Mouse (Mus musculus): ENCODE measurements at regions not wholly inside any gene's neighbourhood (a gene's known extent, or its start where the extent isn't known, plus 50 kb on each side); places are given as distances from the start of the nearest gene placed in this dataset.
A peak's percentile ranks its signal among the peaks of the same experiment; 100 is the strongest.

DNA sequence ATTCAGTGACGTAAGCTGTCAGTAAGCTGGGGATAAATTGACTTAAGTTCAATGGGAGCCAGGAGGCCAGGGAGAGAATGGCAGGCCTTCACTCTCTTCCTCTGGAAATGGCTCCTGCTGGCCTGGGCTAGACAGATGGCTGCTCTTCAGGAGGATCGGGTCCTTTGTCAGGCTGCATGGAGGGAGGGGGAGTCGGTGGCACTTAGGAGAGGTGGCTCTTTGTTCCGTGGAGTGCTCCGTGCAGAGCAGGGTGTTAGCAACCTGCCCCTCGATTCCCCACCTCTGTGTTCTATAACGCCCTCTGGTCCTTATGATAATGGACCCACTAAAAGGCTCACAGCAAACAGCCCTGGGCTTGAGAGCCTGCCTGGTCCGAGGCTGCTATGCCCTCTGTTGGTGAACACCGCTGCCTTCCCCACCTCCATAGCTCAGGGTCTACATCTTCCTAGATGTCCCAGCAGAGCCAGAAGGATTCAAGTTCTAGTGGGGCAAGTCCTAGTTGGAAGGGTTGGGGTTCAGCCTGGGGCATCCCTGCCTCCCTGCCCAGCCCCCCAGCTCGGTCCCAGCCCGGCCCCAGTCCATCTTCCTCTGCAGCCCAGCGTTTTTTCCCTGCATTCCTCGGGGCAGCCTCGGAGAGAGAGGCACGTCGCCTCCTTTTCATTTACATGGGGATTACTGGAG lies 232.1 kb upstream of the 4930535I16Rik start:
- DNase-seq = no peak

DNA sequence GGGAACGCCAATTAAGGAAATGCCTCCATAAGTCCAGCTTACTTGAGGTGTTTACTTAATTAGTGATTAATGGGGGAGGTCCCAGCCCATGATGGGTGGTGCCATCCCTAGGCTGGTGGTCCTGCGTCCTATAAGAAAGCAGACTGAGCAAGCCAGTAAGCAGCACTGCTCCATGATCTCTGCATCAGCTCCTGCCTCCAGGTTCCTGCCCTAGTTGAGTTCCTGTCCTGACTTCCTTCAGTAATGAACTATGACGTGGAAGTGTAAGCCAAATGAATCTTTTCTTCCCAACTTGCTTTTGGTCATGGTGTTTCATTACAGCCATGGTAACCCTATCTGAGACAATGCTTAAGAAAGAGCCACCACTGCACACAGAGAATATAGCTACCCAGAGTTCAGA lies 231.2 kb upstream of the 4930535I16Rik start:
- no peak for DNase-seq

DNA sequence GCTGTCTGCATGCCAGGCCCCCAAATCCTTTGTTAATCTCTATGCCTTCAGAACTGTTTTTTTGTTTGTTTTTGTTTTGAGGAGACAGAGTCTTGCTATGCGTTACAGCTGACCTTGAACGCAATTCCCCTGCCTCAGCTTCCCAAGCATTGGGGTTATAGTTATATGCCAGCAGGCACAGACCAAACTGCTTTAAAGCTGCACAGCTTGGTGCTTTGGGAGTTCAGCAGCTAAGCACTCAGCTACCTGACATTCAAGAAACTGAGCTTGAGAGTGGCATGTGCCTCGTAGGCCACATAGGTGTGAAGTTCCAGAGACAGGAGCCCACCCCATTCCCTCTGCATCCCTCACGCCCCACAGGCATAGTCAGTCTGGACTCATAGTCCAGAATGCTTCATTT lies 229.5 kb upstream of the 4930535I16Rik start:
- DNase-seq = no peak

DNA sequence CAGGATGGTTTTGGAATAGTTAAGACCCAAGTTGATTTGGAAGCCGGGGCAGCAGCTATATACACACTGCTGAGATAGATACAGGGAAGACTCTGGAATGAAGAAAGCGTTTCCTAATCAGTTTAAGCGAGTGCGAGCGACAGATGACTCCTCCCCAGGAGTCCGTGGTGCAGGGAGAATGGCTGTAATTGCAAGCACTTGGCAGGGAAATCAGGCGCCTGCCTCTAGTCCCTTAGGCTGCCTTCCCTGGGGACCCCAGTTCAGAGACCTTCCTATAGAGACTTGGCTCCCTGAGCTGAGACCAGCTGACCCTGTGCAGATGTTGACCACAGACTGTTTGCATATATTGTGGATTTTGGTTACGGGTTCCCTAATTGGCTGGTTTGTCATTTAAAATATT lies 228.3 kb upstream of the 4930535I16Rik start:
- DNase-seq = no peak

DNA sequence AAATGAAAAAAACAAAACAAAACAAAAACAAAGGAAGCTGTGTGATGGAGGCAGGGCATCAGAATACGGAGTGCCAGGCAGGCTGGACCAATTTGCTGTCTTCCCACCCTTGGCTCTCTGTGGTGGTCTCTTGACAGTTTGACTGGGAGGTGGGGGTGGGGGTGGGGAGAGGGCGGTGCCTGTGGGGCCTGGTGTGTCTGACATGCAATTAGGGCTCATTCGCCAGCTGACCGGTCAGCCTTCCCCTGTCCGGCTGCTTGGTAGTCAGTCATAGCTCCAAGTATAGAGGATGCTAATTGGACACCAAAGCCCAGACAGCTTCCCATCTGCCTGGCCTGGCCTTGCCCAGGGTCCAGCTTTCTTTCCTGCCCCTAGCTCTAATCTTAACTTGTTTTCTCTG lies 225.8 kb upstream of the 4930535I16Rik start:
- no peak for DNase-seq

DNA sequence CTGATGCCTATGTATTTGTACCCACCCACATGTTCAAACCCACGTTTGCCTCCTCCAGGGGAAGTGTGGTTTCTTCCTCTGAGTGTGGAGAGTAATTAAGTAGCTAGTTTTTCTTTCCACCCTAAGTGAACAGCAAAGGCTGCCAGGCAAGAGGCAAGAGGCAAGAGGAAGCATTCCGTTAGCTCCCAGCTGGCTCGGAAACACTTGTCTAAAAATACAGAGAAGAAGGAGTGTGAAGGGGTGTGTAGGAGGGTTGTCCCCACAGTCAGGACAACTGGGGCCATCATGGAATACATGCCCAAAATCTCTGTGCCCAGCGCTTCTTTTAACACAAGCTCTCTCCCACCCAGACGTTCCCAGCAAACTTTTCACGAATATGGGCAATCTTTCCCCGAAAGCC lies 225.4 kb upstream of the 4930535I16Rik start:
- no peak for DNase-seq

DNA sequence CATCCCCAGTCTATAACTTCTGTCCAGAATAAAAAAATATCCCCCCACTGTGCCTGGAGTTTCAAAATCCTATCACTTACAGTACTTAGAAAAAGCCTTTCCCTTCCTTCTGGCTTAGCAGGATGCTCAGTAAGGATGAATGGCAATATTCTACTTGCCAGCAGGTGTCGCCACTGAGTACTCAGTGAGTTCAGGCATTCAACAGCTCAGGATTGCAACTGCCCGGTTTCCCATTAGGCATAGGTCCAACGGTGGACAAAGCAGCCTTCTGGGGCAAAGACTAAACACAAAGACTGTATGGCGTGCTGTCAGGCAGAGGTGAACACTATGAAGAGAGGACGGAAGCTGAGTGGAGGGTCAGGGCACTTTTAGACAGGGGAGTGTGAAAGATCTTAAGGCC lies 224.3 kb upstream of the 4930535I16Rik start:
- peak; percentile 62 for DNase-seq

DNA sequence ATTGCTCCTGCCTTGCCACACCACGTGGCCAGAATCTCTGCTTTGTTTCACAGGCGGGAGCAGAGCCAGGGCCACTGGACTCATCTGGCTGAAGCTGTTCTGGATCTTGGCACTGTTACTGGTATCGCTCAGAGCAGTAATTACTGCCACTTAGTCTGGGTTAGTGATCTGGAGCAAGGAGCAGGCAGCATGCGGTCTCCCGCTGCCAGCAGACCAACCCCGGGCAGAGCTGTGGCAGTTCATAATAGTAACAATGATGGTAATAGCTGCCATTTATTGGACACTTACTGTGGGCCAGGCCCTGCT lies 217.3 kb upstream of the 4930535I16Rik start:
- DNase-seq = peak; percentile 75

DNA sequence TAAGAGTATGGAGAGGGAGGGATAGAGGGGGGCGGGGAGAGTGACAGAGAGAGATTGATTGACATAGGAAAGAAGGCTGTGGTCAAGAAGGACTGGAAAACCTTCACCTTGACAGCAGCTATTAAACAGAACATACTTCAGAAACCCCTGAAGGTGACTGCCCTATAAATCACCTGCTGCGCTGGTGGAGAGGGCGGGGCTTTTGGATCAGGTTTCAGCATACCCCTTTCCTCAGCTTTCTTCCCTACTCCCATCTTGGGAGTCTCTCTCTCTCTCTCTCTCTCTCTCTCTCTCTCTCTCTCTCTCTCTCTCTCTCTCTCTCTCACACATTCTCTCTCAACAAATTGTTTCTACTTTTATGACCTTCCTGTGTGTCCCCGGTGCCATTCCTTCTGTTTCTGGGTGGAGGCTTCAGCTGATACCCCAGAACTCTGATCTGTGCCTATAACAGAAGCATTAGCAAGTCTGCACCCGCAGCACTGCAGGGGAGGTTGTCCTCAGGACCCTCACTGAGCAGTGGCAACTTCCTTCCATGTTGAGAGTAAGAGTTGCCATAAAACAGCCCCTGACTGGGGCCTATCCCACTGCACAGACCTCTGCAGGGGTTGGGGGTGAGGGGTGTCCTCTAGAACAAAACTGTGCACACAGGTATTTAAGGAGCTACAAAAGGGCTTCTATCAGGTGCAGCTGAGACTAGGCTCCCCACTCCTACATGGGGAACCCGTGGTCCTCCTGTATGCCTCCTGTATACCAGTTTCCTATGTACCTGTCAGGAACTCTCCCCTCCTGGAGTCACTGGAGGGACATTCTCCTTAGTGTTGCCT lies 216.7 kb upstream of the 4930535I16Rik start:
- no peak for DNase-seq

DNA sequence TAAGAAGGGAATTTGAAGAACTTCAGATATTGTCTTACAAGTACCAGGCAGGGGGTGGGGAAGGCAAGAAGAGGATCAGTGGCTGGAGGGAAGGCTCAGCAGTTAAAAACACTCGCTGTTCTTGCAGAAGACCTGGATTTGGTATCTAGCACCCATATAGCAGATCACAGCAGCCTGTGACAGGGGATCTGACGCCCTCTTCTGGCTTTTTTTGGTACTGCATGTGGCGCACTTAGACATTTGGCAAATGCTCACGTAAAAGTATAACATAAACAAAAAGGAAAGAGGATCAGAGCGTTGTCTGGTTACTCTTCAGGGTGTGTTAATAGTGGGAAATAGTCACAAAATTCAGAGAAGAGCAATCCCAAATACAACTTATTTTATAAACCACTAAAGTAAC lies 213.1 kb upstream of the 4930535I16Rik start:
- DNase-seq = no peak

DNA sequence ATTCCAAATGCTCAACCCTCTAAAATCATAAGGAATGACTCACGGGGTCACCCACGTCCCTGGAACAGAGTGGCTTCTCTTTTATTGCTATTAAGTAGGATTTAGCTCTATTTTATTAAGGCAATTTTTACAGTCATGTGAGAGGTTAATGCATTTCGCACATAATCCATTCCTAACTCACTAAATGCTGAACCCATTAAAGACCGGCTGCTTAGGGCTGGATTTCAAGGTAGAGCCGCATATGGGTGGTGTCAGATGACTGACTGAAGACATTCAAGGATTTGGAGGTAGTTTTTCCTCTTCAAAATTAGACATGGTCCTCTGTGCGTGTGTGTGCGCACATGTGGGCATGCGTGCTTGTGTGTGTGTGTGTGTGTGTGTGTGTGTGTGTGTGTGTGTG lies 208.4 kb upstream of the 4930535I16Rik start:
- no peak for DNase-seq

DNA sequence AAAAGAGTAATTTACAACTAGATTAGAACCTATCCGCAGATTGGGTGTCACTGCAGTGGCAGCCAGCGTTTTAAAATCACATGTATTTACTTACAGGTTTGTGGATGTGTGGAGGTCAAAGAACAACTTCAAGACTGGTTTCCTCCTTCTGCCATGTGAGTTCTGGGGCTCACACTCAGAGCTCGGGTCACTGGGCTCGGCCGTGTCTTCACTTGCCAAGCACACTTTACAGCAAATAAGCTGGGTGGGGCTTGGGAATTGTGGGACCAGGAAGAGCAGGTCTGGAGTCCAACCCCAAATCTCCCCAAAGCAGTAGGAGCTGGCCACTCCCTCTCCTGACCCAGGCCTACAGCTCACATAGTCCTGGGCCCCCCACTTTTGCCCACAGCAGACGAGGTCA lies 202.5 kb upstream of the 4930535I16Rik start:
- no peak for DNase-seq

DNA sequence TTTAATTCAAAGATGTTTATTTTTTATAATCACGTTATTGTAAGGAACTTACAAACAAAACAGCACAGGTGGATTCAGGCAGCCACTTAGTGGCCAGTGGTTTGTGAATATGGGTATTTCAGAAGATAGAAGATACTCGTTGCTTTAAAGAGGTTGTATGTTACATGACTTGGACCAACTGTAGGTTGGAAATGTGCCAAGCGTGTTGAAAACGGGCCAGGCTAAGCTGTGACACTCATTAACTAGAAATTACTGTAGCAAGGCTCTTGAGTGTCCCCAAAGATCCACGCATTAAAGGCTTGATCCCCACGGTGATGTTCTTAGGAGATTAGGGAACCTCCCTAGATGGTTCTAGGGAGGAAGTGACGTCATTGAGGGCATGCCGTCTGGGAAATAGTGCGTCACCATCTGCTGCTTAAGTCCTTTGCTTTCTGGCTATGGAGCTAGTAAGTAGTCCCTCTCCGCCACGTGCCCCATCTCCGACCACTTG lies 196.1 kb upstream of the 4930535I16Rik start:
- DNase-seq = no peak

DNA sequence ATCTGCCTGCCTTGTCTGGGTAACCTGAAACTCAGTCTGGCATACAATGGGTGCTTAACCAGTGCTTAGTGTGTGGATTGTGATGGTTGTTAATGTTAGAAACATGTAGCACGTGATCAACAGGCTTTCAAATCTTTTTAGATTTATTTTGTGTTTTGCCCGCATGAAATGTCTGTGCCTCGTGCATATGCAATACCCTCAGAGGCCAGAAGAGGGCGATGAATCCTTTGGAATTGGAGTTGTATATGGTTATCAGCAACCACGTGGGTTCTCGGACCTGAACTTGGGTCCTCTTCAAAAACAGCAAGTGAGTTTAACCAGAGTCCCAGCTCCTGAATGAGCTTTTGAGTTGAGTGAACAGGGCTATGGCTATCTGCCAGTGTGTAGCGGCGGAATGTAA lies 192.9 kb upstream of the 4930535I16Rik start:
- DNase-seq = no peak

DNA sequence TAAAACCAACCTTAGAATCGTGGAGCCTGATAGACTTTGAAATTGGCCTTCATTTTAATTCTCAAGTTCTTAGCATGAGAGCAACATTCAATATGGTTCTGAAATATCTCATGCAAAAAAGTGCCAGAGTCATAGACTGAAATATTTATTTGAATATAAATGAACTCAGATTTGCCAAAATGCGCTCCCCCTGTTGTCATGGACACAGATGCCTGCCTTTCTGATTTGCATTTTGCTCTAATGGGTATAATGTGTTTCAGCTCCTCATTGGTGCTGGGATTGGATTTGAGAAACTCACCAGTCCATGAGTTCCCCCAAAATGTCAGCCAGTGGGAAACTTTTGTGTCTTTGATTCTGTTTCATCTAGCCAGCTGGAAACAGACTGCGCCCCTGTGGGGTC lies 191.5 kb upstream of the 4930535I16Rik start:
- DNase-seq = no peak

DNA sequence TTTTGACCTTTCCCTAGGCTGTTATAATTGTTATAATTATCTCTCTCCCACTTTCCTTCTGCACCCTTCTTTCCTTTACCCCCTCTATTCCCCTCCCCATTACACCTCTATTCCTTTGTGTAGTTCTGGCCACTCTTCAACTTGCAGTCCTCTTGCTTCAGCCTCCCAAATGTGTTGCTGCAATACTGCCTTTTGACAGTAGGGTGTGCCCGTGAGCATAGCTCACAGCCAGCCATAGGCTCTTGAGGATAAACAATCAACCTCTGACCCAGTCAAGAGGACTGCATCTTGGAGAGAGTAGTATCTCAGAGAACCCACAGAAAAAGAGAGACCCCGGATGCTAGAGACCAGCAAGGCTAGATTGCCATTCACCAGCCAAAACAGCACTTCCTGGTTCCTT lies 184.9 kb upstream of the 4930535I16Rik start:
- no peak for DNase-seq

DNA sequence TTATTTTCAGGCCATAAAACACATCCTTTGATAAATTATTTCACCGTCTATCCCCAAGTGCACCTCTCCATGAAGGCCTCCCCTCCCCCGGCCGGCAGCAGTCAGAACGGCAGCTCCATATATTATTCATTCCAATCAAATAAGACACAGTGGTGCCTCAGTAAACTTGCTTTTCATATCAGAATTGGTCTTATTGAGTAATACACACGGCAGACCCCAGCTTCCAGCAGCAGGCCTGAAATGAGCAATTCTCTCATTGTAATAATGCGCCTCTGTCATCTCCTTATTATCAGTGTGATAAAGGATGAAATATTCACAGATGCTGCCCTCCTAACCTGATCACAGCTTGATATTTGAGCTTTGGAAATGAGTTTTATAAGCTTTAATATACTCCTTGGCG lies 169.0 kb upstream of the 4930535I16Rik start:
- DNase-seq = no peak

DNA sequence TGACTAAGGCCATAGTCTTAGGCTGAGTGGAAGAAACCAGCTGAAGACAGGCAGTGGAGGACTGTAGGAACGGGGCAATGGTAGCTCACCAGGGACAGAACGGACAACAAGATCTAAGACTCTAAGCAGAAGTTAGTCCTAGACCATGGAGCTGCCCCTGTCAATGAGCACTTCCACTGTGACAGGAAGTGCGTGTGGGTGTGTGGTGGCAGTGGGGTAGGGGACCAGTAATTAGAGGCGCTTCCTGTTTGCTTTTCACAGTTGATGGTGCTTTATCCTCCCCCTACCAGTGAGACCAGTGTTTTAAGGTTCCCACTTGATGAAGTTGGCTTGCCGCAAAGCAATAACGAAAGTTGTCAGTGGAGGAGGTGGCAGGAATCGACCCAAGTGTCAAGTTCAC lies 168.4 kb upstream of the 4930535I16Rik start:
- no peak for DNase-seq

DNA sequence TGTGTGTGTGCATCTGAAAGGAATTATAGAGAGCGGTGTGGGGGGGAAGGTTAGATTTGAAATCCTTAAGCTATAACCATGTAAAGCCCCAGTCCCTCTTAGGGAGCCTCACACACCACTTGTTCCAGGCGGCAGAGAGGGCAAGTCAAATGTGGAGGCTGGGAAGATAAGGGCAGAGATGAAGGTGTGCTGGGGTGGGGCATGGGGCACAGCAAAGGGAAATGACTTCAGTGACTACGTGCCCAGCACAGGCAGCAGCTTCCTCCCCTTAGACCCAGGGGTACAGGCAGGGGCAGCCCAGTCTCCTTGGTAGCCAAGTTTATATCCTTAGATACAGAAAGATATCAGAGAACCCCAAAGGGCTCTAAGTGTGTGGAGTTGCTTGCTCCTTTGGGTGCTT lies 161.8 kb upstream of the 4930535I16Rik start:
- no peak for DNase-seq

DNA sequence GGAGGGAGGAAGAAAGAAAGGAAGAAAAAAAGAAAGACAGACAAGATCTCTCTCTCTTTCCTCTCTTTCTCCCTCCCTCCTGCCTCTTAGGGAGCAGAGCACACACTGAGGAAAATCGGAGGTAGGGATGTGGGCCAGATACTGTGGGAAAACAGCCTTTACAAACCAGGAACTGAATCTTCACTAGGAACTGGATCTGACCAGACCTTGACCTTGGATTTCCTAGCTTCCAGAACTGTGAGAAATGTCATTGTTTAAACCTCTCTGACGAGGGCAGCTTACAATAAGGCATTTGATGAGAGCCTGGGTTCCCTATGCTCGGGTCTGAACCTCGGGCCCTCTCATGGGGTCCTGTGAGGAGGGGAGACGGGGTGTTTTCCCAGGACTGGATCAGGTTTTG lies 157.7 kb upstream of the 4930535I16Rik start:
- no peak for DNase-seq

DNA sequence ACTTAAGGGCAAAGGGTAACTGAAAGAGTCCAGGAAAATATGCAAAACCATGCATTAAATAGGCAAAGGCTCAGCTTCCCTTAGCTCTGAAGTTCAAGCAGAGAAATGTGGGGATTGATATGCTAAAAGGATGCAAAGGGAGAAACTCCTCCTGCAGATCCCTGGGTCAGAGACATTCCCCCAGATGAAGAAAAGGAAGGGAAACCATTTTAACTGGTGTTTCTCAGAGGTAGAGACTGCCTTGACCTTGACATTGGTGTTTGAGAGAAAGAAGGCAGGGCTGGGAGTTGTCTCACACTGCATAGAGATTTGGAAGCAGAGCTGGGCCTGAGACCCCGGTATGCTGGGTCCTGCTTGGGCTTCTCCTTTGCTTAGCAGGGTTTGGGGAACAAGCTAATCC lies 155.8 kb upstream of the 4930535I16Rik start:
- DNase-seq = no peak

DNA sequence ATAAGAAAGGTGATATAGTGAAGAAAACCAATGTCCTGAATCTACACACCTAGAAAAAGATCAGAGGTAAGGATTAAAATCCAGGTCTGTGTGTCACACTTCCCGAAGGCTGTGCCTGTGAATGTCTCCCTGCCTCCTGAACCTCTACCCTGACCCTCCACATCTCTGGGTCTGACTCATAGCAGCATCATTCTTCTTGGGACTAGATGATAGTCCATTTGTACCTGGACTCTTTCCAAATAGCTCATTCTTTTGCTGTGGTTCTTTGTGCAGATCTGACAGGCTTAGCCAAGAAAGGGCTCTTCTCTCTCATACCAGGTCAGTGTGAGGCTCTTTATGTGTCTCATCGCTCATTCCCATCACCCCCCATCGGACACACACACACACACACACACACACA lies 146.8 kb upstream of the 4930535I16Rik start:
- DNase-seq = no peak

DNA sequence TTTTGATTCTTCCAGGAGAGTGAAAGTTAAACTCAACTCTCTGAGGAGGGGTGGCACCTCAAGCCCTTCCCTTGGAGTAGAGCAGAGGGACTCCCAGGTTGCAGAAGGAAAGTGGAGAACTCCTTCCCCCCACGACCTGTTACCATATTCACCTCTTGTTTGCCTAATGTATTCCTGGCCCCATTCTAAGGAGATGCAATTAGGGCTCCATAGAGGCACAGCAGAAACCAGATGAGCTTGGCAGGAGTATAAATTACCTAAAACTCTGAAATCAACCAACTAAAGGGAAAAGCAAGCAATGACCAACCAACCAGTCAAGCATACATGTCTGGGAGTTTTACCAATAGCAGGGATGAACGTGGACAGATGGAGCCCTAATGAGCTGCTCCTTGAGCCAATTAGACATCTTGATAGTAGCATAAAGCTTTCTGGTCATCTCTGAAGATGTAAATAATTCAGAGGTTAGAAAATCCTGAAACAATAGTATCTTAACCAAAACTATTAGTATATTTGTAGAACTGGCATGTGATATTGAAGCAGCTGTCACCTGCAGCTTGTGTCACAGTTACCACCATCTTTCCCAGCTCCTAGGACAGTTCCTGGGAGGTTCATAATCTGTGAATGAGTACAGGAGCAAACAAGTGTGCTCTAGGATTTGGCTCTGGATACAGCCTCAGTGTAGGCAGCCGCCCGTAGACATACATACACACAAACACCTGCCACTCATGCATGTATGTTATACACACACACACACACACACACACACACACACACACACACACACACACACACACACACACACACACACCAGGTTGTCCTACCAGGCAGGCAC lies 145.7 kb upstream of the 4930535I16Rik start:
- DNase-seq = no peak

DNA sequence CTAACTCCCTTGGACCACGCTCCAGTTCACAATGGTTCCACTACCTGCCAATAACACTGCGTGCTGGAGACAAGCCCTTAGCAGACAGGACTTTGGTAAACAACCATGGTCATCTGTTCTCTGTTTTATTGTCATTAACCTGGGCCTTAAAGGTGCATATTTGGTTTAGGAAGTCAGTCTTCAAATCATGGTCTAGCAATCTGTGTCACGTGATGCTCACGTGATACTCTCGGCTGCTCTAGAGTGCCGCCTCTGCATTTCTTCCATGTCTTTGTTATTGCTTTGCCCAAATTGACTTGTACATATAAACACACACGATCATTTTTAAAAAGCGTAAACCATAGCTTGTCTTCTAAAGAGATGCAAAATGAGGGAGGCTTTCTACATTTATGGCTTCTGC lies 139.8 kb upstream of the 4930535I16Rik start:
- DNase-seq = no peak
